Mouse (Mus musculus): ENCODE measurements around the gene Sirt1. TPM values are rescaled to one million over a fixed set of nuclear protein-coding genes. Genes with fewer than 3 reads are reported as not detected.
"Not testable (repeated sequence)": the region's sequence is repeated elsewhere in the genome, so short reads cannot be mapped to it uniquely, and the experiment has no call there.

The Sirt1 gene
- total RNA-seq, 2 experiments from 2014 or later, result 9.3 to 14.1 TPM

GRCm38 (mm10) chr10:63396963-63397362, 15.5 kb upstream of the Sirt1 start:
- DNase-seq (ENCODE audit: low spot score in 2 of 2), result no peak

DNA sequence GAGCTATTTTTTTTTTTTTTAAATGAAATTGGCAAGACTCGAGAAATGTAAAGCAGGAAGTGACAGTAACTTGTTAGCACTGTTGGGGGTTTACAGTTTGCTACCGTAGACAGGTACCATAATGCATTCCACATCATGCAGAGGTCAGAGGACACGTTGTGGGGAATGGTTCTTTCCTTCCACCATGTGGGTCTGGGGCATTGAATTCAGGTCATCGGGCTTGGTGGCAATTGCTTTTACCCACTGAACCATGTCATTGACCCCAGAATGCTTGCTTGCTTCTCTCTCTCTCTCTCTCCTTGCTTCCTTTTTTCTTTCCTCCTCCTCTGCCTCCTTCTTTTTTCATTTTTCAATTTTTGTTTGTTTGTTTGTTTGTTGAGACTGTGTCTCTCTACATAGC, 7.4 kb upstream of the Sirt1 start:
- DNase-seq (ENCODE audit: low spot score in 2 of 2), result no peak

DNA sequence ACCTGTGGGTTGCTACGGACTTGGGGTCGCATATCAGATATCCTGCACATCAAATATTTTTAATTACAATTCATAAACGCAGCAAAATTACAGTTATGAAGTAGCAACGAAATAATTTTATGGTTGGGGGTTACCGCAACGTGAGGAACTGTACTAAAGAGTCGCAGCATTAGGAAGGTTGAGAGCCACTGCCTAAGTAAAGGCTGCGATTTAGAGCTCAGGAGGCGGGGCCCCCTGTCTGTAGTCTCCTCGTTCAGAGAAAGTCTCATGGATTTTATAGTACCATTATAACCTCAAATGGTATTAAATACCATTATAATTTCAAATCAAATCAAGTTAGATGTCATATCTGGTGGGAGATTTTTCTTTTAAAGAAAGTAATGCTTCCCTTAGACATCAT, 5.5 kb upstream of the Sirt1 start:
- no peak for DNase-seq (ENCODE audit: low spot score in 2 of 2)

GRCm38 (mm10) chr10:63386444-63386843, 4.9 kb upstream of the Sirt1 start:
- DNase-seq (ENCODE audit: low spot score in 2 of 2), result peak; percentile 49 to 79

DNA sequence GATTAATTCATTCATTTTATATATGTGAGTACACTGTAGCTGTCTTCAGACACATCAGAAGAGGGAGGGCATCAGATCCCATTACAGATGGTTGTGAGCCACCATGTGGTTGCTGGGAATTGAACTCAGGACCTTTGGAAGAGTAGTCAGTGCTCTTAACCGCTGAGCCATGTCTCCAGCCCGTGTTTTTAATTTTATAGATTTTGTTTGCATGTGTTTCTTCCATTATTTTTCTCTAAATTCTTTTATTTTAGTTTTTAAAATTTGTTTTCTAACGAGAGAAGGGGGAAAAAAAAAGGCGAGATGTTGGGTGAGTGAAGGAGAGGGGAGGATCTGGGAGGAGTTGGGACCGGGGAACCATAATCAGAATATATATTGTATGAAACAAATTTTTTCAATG, 4.4 kb upstream of the Sirt1 start:
- not testable (repeated sequence) for DNase-seq (ENCODE audit: low spot score in 2 of 2)

- DNase-seq (ENCODE audit: low spot score in 2 of 2), result peak; percentile 39 to 75
Observed at GRCm38 (mm10) chr10:63382372-63383279, 1.1 kb upstream of the Sirt1 start, which contains the start of gene Dnajc12. Dnajc12 (plus strand) TSS chr10:63382443.

DNA sequence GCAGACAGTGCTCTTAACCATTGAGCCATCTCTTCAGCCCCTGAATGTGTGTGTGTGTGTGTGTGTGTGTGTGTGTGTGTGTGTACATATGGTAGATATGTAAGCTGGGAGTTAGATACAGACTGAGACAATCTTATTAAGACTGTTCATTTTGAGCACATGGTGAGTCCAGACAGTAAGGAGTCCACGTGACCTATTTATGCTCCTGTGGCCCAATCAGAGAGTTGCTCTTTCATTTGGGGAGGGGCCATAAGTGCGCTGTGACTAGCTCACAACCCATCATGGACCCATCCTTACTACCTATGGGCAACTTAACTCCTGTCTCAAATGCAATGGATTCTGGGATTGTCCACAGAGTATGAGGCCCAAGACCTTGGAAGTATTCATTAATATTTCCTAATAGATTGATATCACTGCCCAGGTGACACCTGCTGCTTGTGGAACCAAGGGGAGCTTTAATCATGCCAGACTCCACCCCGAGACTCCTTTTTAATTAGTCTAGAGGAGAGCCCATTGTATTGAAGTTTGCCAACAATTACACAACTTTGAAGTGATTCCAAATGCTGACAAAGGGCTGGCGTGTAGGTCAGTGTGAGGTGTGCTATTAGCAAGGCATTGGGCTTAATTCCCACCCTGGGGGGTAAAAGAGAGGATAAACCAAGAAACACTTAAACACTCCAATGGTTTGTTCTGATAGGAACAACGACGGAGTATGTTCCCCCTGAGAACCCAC, 2.4 kb downstream of the Sirt1 start:
- DNase-seq (ENCODE audit: low spot score in 2 of 2), result no peak

DNA sequence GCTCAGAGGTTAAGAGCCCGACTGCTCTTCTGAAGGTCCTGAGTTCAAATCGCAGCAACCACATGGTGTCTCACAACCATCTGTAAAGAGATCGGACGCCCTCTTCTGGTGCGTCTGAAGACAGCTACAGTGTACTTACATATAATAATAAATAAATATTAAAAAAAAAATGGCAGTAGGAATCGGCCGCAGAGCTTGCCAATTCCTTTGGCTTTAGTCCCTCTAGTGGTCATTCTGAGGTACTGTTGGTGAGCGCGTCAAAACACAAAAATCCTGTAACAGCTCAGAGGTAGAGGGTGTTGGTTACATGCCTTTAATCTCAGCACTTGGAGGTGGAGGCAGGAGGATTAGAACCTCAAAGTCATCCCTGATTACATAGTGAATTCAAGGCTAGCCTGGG, 4.0 kb downstream of the Sirt1 start:
- peak in 1 of 2 experiments; percentile 30 for DNase-seq (ENCODE audit: low spot score in 2 of 2)

- DNase-seq (ENCODE audit: low spot score in 2 of 2), result no peak
Observed at GRCm38 (mm10) chr10:63376303-63376702, 5.2 kb downstream of the Sirt1 start.

DNA sequence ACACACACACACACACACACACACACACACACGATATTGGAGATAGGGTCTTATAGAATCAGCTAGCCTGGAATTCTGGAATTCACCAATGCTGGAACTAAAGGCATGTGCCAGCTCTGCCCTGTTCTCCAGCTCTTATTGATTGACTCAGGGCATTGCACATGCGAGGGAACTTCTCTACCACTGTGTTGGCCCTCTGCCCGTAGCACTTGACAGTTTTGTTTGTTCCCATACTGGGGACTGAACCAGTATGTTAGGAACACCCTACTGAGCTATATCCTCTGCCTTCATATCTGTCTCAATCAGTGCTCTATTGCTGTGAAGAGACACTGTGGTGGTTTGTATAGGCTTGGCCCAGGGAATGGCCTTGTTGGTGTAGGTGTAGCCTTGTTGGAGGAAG, 13.5 kb downstream of the Sirt1 start:
- no peak for DNase-seq (ENCODE audit: low spot score in 2 of 2)

GRCm38 (mm10) chr10:63367386-63367785, 14.1 kb downstream of the Sirt1 start:
- DNase-seq (ENCODE audit: low spot score in 2 of 2), result no peak

- no peak for DNase-seq (ENCODE audit: low spot score in 2 of 2)
Observed at GRCm38 (mm10) chr10:63365918-63366455, 15.5 kb downstream of the Sirt1 start.

DNA sequence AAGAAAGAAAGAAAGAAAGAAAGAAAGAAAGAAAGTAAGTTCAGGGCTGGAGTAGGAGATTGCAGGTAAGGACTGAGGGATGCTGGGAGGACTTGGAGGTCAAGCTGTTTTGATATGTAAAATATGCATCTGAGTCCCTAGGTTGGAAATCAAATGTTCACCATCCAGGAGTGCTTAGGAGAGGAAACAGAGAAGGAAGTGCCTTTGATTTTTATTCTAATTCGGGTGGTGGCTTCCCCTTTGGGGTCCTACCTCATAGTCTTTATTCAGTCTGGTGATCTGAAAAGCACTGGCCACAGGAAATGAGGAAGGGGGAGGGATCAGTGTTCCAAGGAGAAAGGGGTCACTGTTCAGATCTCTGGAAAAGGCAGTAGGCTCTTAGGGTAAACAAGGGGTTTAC, 21.0 kb downstream of the Sirt1 start:
- DNase-seq (ENCODE audit: low spot score in 2 of 2), result no peak

GRCm38 (mm10) chr10:63352111-63352510, 29.4 kb downstream of the Sirt1 start:
- no peak for DNase-seq (ENCODE audit: low spot score in 2 of 2)

- DNase-seq (ENCODE audit: low spot score in 2 of 2), result not testable (repeated sequence)
Observed at GRCm38 (mm10) chr10:63351099-63351498, 30.4 kb downstream of the Sirt1 start.

GRCm38 (mm10) chr10:63350666-63351065, 30.8 kb downstream of the Sirt1 start:
- no peak for DNase-seq (ENCODE audit: low spot score in 2 of 2)

- no peak for DNase-seq (ENCODE audit: low spot score in 2 of 2)
Observed at GRCm38 (mm10) chr10:63348291-63348690, 33.2 kb downstream of the Sirt1 start.

DNA sequence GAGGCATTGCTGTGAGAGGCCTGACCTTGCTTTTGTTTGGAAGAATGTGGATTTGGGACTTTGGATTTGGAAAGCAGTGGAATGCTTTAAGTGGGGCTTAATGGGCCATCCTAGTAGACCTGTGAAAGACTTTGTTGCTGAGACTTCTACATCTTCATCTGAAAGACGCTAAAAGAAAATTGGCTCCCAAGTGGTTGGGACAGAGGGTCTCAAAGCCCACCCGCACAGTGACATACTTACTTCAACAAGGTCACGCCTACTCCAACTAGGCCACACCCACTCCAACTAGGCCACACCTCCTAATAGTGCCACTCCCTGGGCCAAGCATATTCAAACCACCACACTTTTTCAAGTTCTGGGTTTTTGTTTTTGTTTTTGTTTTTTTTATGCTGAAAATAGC, 36.8 kb downstream of the Sirt1 start:
- DNase-seq (ENCODE audit: low spot score in 2 of 2), result no peak

GRCm38 (mm10) chr10:63341351-63341750, 40.2 kb downstream of the Sirt1 start:
- DNase-seq (ENCODE audit: low spot score in 2 of 2), result no peak

DNA sequence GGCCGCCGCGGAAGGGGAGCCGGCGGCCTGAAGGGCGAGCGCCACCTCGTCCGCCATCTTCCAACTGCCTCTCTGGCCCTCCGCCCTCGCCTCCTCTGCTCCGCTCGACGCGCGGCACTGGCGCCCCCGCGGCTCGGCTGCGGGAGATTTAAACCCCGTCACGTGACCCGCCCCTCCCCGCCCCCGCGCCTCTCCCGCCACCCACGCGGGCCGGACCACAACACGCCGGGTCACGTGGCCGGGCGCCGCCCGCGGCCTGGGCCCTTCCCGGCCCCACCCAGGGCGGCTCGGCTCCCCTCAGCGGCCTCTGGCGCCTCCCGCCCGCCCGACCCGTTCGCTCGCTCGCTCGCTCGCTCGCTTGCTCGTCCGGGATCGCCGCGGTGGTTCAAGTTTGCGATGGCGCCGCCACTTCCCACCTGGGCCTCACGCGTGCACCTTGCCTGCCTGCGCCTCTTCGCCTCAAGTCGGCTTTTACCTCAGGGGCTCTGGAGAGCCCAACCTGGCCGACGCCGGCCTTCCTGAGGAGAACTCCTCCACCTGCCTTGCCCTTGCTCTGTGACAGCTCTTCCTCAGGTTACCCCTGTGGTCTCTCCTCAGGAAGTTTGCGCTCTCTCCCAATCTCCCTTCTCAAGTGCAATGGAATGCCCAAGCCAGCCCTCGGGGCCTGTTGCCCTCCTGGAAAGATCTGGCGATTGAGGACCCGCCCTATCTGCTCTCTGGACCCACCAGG, 42.4 kb downstream of the Sirt1 start:
- DNase-seq (ENCODE audit: low spot score in 2 of 2), result peak; percentile 89 to 91

Data from gastrocnemius, postnatal 4 days (tissue).